Mouse (Mus musculus): ENCODE data around the gene Kcnv2. TPM values are rescaled to one million over a fixed set of nuclear protein-coding genes. Genes with fewer than 3 reads are reported as not detected.

Gene Kcnv2
- polyA plus RNA-seq (2012; rRNA removed) (0.01 and 0.03 TPM in 2 replicates), polyA plus RNA-seq (2014; fragmentation: Nextera tagmentation; extraction: Ambion mirVana) (not detected in 2 replicates)

DNA sequence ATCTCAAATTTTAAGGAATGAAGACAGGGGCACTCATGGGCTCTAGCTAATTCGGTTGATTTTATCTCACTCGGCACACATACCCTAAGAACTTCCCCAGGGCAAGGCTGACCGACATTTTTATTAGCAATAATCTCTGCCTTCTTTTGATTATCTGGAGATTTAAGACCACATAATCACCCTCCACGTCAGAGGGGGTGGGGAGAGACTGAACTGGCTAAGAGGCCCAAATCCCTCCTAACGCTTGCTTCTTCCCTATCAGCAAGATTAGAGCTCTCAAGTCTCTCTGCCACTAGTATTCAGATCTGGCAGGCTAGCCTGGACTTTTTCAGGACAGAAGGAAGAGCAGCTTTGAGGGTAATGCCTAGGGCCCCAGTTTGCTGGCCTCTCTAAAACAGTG, at the start of gene Kcnv2:
Kcnv2 (plus strand) TSS at position 308 of the 400 bp plus-strand sequence.
- no peak within 1 kb of the TSS for H3K9ac ChIP-seq (ENCODE audit: low read depth, low read length, severe bottlenecking)
- H3K27me3 ChIP-seq (ENCODE audit: control insufficient read depth, insufficient read depth, low read length) = no peaks in the 10 kb centered on the region
- no peaks in the 10 kb centered on the region for H3K36me3 ChIP-seq (ENCODE audit: control insufficient read depth, insufficient read depth, low read length)
- no peak within 1 kb of the TSS for H3K4me2 ChIP-seq (replicated peaks; ENCODE audit: low read depth, low read length, severe bottlenecking)
- WGBS = 15% methylated on average over 5 of the region's 5 CpGs
- H3K4me3 ChIP-seq (replicated peaks; ENCODE audit: low read length) = no peak within 1 kb of the TSS
- TF ChIP-seq POLR2A (IDR thresholded peaks at IDR 0.05; ENCODE audit: borderline replicate concordance, extremely low read depth, insufficient read depth, insufficient read length) = no peak
- no peaks in the 10 kb centered on the region for H3K9me3 ChIP-seq (ENCODE audit: control insufficient read depth, low read length)
- DNase-seq (ENCODE audit: low spot score) = no peak
- H3K4me1 ChIP-seq (ENCODE audit: control insufficient read depth, insufficient read depth, low read length) = no peaks in the 10 kb centered on the region
- H3K27ac ChIP-seq (replicated peaks; ENCODE audit: low read depth, low read length) = no peak within 1 kb of the TSS
- no peak for ATAC-seq (ENCODE audit: low FRiP score, low read depth)

DNA sequence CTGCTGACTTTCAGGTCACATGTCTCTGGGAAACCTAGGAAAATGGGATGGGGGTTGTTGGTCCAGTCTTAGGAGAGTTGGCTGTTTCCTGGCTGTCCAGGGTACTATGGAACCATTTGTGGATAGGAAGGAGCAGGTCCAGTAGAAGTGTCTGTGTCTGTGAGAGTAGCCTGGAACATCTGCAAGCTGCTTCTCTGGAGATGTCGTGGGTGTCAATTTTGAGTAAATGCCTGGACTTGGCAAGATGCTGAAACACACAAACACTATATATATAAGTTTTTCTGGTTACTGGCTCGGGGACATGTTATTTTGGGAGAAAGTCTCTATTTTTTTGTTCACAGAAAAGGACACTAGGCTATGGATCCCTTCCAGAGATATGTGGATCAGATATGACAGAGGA, 49.0 kb upstream of the Kcnv2 start:
- WGBS = 72% methylated on average over 2 of the region's 2 CpGs
- TF ChIP-seq POLR2A (IDR thresholded peaks at IDR 0.05; ENCODE audit: borderline replicate concordance, extremely low read depth, insufficient read depth, insufficient read length) = no peak
- Histone ChIP-seq H3K4me3 (replicated peaks; ENCODE audit: low read length) (no peak overlapping the region), H3K9ac (ENCODE audit: low read depth, low read length, severe bottlenecking) (no peak overlapping the region), H3K9me3 (ENCODE audit: control insufficient read depth, low read length) (no peaks in the 10 kb centered on the region), H3K4me1 (ENCODE audit: control insufficient read depth, insufficient read depth, low read length) (no peaks in the 10 kb centered on the region), H3K4me2 (replicated peaks; ENCODE audit: low read depth, low read length, severe bottlenecking) (no peak overlapping the region), H3K27me3 (ENCODE audit: control insufficient read depth, insufficient read depth, low read length) (no peaks in the 10 kb centered on the region), H3K27ac (replicated peaks; ENCODE audit: low read depth, low read length) (no peak overlapping the region), H3K36me3 (ENCODE audit: control insufficient read depth, insufficient read depth, low read length) (no peaks in the 10 kb centered on the region)
- DNase-seq (ENCODE audit: low spot score) (no peak), ATAC-seq (ENCODE audit: low FRiP score, low read depth) (no peak)

DNA sequence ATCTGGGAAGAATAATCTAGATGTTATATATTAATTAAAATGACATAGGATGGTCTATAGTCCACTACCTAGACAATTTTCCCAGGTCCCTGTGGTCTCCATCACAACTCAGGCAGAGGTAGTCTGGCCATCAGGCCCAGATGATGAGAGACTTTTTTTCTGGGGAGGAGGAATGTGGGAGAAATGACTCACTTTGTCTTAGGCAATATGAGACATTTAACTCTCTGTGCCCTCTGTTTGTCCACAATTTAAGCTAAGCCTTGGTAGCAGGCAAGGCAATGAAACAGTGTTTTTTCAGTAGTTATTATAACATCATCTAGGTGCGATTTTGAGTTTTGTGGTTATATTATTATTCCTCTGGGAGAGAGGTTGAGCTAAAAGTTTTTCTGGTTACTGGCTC, 48.0 kb upstream of the Kcnv2 start:
- 75% methylated on average over 1 of the region's 1 CpGs for WGBS
- Histone ChIP-seq H3K36me3 (ENCODE audit: control insufficient read depth, insufficient read depth, low read length) (no peaks in the 10 kb centered on the region), H3K4me3 (replicated peaks; ENCODE audit: low read length) (no peak overlapping the region), H3K9me3 (ENCODE audit: control insufficient read depth, low read length) (no peaks in the 10 kb centered on the region), H3K27ac (replicated peaks; ENCODE audit: low read depth, low read length) (no peak overlapping the region), H3K27me3 (ENCODE audit: control insufficient read depth, insufficient read depth, low read length) (no peaks in the 10 kb centered on the region), H3K4me1 (ENCODE audit: control insufficient read depth, insufficient read depth, low read length) (no peaks in the 10 kb centered on the region), H3K9ac (ENCODE audit: low read depth, low read length, severe bottlenecking) (no peak overlapping the region), H3K4me2 (replicated peaks; ENCODE audit: low read depth, low read length, severe bottlenecking) (no peak overlapping the region)
- DNase-seq (ENCODE audit: low spot score) (no peak), ATAC-seq (ENCODE audit: low FRiP score, low read depth) (no peak)
- TF ChIP-seq POLR2A (IDR thresholded peaks at IDR 0.05; ENCODE audit: borderline replicate concordance, extremely low read depth, insufficient read depth, insufficient read length) = no peak

DNA sequence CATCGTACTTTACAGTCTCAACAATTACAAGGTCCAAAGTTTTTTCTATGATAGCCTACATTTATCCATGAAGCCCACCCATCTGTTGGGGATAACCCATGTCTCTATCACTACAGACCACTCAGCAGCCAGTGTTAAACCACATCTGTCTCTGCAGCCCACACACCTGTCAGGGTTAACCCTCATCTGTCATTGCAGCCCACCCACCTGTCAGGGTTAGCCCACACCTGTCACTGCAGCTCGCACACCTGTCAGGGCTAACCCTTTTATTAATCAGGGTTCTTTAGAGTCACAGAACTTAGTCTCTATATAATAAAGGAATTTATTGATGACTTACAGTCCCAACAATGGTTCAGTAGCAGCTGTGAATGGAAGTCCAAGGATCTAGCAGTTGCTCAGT, 43.2 kb upstream of the Kcnv2 start:
- Histone ChIP-seq H3K27me3 (ENCODE audit: control insufficient read depth, insufficient read depth, low read length) (no peaks in the 10 kb centered on the region), H3K9ac (ENCODE audit: low read depth, low read length, severe bottlenecking) (no peak overlapping the region), H3K4me2 (replicated peaks; ENCODE audit: low read depth, low read length, severe bottlenecking) (no peak overlapping the region), H3K9me3 (ENCODE audit: control insufficient read depth, low read length) (no peaks in the 10 kb centered on the region), H3K27ac (replicated peaks; ENCODE audit: low read depth, low read length) (no peak overlapping the region), H3K4me3 (replicated peaks; ENCODE audit: low read length) (no peak overlapping the region), H3K4me1 (ENCODE audit: control insufficient read depth, insufficient read depth, low read length) (no peaks in the 10 kb centered on the region), H3K36me3 (ENCODE audit: control insufficient read depth, insufficient read depth, low read length) (no peaks in the 10 kb centered on the region)
- ATAC-seq (ENCODE audit: low FRiP score, low read depth) (no peak), DNase-seq (ENCODE audit: low spot score) (no peak)
- 86% methylated on average over 2 of the region's 2 CpGs for WGBS
- no peak for TF ChIP-seq POLR2A (IDR thresholded peaks at IDR 0.05; ENCODE audit: borderline replicate concordance, extremely low read depth, insufficient read depth, insufficient read length)

DNA sequence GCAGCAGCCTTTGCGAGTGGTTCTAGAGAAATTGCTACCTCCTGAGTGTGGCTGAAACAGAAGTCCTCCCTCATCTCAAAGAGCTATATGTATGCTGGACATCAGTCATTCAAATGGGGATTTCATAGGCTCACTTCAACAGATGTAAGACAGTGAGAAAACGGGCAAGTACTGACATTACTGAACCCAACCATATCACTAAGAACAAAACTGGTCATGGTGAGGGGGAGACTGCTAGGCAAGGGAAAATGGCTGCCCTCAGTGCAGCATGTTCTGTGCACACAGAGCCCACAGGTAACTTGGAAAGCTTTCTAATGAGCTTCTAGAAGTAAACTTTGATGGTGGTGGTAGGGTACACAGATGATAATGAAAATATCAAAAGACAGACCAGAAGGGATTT, 12.3 kb upstream of the Kcnv2 start:
- no peak overlapping the region for H3K9ac ChIP-seq (ENCODE audit: low read depth, low read length, severe bottlenecking)
- H3K4me2 ChIP-seq (replicated peaks; ENCODE audit: low read depth, low read length, severe bottlenecking) = no peak overlapping the region
- no peak overlapping the region for H3K27ac ChIP-seq (replicated peaks; ENCODE audit: low read depth, low read length)
- H3K36me3 ChIP-seq (ENCODE audit: control insufficient read depth, insufficient read depth, low read length) = no peaks in the 10 kb centered on the region
- no peak overlapping the region for H3K4me3 ChIP-seq (replicated peaks; ENCODE audit: low read length)
- H3K27me3 ChIP-seq (ENCODE audit: control insufficient read depth, insufficient read depth, low read length) = no peaks in the 10 kb centered on the region
- no peaks in the 10 kb centered on the region for H3K4me1 ChIP-seq (ENCODE audit: control insufficient read depth, insufficient read depth, low read length)
- ATAC-seq (ENCODE audit: low FRiP score, low read depth) = no peak
- no peak for TF ChIP-seq POLR2A (IDR thresholded peaks at IDR 0.05; ENCODE audit: borderline replicate concordance, extremely low read depth, insufficient read depth, insufficient read length)
- no peak for DNase-seq (ENCODE audit: low spot score)
- no peaks in the 10 kb centered on the region for H3K9me3 ChIP-seq (ENCODE audit: control insufficient read depth, low read length)
- 84% methylated on average over 2 of the region's 2 CpGs for WGBS

DNA sequence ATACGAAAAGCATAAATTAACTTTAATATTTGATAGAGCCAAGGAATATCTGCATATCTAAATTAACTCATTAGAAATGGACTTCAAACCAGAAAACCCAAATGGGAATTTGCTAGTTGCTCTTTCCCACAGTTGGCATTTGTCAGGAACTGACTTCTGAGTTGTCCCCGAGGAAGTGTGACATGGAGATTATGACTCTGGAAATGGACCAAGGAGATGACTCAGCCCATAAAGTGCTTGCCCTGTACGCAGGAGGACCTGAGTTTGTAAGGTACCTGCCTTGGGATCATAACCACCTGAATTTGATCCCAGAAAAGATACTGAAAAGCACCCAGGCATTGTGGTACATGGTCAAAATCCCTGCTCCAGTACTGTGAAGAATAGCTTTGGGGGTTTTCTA, 11.1 kb upstream of the Kcnv2 start:
- Histone ChIP-seq H3K9me3 (ENCODE audit: control insufficient read depth, low read length) (no peaks in the 10 kb centered on the region), H3K4me3 (replicated peaks; ENCODE audit: low read length) (no peak overlapping the region), H3K9ac (ENCODE audit: low read depth, low read length, severe bottlenecking) (no peak overlapping the region), H3K4me1 (ENCODE audit: control insufficient read depth, insufficient read depth, low read length) (no peaks in the 10 kb centered on the region), H3K27ac (replicated peaks; ENCODE audit: low read depth, low read length) (no peak overlapping the region), H3K27me3 (ENCODE audit: control insufficient read depth, insufficient read depth, low read length) (no peaks in the 10 kb centered on the region), H3K36me3 (ENCODE audit: control insufficient read depth, insufficient read depth, low read length) (no peaks in the 10 kb centered on the region), H3K4me2 (replicated peaks; ENCODE audit: low read depth, low read length, severe bottlenecking) (no peak overlapping the region)
- no peak for TF ChIP-seq POLR2A (IDR thresholded peaks at IDR 0.05; ENCODE audit: borderline replicate concordance, extremely low read depth, insufficient read depth, insufficient read length)
- WGBS = 79% methylated on average over 3 of the region's 3 CpGs
- ATAC-seq (ENCODE audit: low FRiP score, low read depth) (no peak), DNase-seq (ENCODE audit: low spot score) (no peak)

All from limb, embryonic 14.5 days (tissue).